Comparison of ENCODE assay signal across 1 mouse cellular context in the genomic region with DNA sequence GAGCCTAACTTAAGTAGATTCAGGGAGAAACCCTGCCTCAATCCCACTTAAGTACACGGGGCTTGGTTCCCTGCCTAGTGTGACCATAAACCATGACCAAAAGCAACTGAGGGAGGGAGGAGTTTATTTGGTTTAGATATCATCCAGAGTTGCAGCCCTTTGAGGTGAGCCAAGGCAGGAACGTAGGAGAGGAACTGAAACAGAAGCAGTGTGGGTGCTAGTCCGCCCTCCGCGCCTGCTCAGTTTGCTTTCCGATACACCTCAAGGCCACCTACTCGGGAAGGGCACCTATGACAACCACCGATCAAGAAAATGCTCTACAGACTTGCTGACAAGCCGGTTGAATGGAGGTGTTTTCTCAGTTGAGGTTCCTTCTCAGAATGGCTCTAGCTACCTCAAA.
TF ChIP-seq lines count a peak whose summit lies in the region.

No protein-coding gene starts in this region.

TF ChIP-seq in CH12.LX, 34 proteins besides CTCF, POLR2A, EP300 and RAD21:
- no peak for TF ChIP-seq NELFE (IDR thresholded peaks at IDR 0.05; ENCODE audit: low read depth, low read length)
- TF ChIP-seq TBP (conservative IDR thresholded peaks at IDR 0.05; ENCODE audit: low read depth, low read length) = 0 out of 2 replicates have a peak, but pooled peaks have one; percentile 8
- peak; percentile 84 for TF ChIP-seq IRF4 (IDR thresholded peaks at IDR 0.05; ENCODE audit: low read depth, low read length)
- TF ChIP-seq NRF1 (IDR thresholded peaks at IDR 0.05; ENCODE audit: low read depth, low read length) = peak; percentile 74
